ENCODE assay signal across 8 mouse cellular contexts in the genomic region with DNA sequence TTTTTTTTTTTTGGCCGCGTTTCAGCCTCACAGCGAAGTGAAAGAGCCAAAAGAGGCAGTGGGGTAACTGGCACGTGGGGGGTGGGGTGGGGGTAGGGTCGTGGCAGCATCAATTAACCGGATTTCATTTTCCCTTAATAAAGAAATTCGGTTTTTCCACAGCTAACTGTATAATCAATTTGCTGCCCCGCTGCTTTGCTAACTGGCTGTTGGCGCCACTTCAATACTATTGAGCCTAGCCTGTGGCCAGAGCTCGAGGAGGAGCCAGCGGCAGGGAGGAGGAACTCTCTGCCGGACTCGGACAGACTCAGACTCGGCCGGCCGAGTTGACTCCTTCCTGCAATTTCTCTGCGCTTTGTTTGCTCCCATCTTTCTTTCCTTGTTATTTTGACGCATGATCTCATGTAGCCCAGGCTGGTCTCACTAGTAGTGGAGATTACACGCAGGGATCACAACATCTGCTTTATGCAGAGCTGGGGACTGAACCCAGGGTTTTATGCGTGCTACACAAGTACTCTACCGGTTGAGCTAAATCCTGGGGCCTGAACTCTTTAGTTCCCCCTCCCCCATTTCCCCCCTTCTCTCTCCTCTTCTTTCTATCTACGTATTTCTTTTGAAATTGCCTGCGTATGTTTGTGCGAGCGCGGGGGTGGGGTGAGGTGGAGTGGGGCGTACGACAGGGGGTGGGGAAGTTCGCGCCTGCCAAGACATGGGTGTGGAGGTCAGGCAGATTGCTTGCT.
A peak's percentile ranks its signal among the peaks of the same experiment; 100 is the strongest.
DNase-seq lines count a peak whose midpoint lies in the region; ATAC-seq and TF ChIP-seq lines count a peak whose summit lies in the region.

No protein-coding gene starts in this region.

- ATAC-seq in hematopoietic stem cell, adult 5-6 weeks (replicated peaks in 1 of 2; ENCODE audit: insufficient read depth in 1 of 2, low FRiP score in 2 of 2, low TSS enrichment in 1 of 2, low read depth in 1 of 2, poor library complexity in 2 of 2, severe bottlenecking in 2 of 2) = peak; percentile 76 to 86
- ATAC-seq in lung, postnatal 0 days = peak; percentile 91

- H3K4me1 ChIP-seq in lung, postnatal 0 days (ENCODE audit: insufficient read depth, low read depth, low read length) = no peaks in the 10 kb centered on the region

- peak; percentile 49 for DNase-seq in MEL-GATA-1-ER (ENCODE audit: extremely low read depth, low read depth)
- DNase-seq in cerebellum, adult 18-20 months = peak; percentile 40 to 43
- DNase-seq in forelimb bud, embryonic 11.5 days (ENCODE audit: low read depth, low spot score) = peak; percentile 39
- DNase-seq in layer of hippocampus, adult 9-11 months = peak; percentile 31
- peak; percentile 88 for DNase-seq in lung, postnatal 0 days (ENCODE audit: low spot score)
- DNase-seq in ovary, postnatal 10 days (ENCODE audit: low spot score) = peak; percentile 35
- peak; percentile 71 for DNase-seq in thymus, postnatal 14 days

- no peak for TF ChIP-seq EP300 in lung, postnatal 0 days (IDR thresholded peaks at IDR 0.05)

- no peaks in the 10 kb centered on the region for H3K36me3 ChIP-seq in lung, postnatal 0 days (ENCODE audit: insufficient read depth, low read length)

- H3K27ac ChIP-seq in lung, postnatal 0 days (ENCODE audit: low read length) = peak overlapping the region; percentile 47

- TF ChIP-seq CTCF in lung, postnatal 0 days (IDR thresholded peaks at IDR 0.05) = no peak

- H3K4me3 ChIP-seq in lung, postnatal 0 days (ENCODE audit: low read depth, low read length) = peak overlapping the region; percentile 48

- H3K4me2 ChIP-seq in lung, postnatal 0 days (replicated peaks; ENCODE audit: low read depth, low read length) = peak overlapping the region; percentile 67

- peak overlapping the region; percentile 44 for H3K9ac ChIP-seq in lung, postnatal 0 days (replicated peaks; ENCODE audit: low read depth)

- WGBS in lung, postnatal 0 days = 2% methylated on average over 30 of the region's 30 CpGs

- no peaks in the 10 kb centered on the region for H3K27me3 ChIP-seq in lung, postnatal 0 days (replicated peaks; ENCODE audit: insufficient read depth, low read length)

- no peaks in the 10 kb centered on the region for H3K9me3 ChIP-seq in lung, postnatal 0 days (ENCODE audit: low read length)

Comparison
In these comparisons a context has a peak if more than half of its experiments do, and no peak if none do; other contexts are left out.
1. Peak in every context shown above with its lines: DNase-seq, ATAC-seq, H3K4me3 ChIP-seq and H3K27ac ChIP-seq.
2. DNase-seq: peak in every context shown above with its lines; median percentile 88 in lung, postnatal 0 days; 71 in thymus, postnatal 14 days; 49 in MEL-GATA-1-ER; 42 in cerebellum, adult 18-20 months; 39 in forelimb bud, embryonic 11.5 days; 35 in ovary, postnatal 10 days; 31 in layer of hippocampus, adult 9-11 months.